Mouse (Mus musculus) v-Abl transformed pro-B cells (cell line): ENCODE measurements around the gene Mgll.

ENCODE experiments used
- in situ Hi-C, 2 experiments: fragments of 400-800 bp; cut with MboI; formaldehyde crosslinking; loops; one replicate each; pipeline ENCODE4 v1.15.1; 2025; ENCODE audit not compliant: unreplicated experiment in 2 of 2

The Mgll gene

GRCm38 (mm10) chr6:88824183-88824582 lies 100.0 kb downstream of the Mgll start:
- in situ Hi-C loops, result no loop called here

- in situ Hi-C loops, result loop anchor here in 1 of 2 experiments (5.0 kb wide), 1 partner anchor 239 kb away; no protein-coding TSS in a partner anchor
Observed at GRCm38 (mm10) chr6:88826088-88826487, 101.9 kb downstream of the Mgll start.

- in situ Hi-C loops, result loop anchor here in 1 of 2 experiments (5.0 kb wide), 1 partner anchor 239 kb away; no protein-coding TSS in a partner anchor
Observed at GRCm38 (mm10) chr6:88826545-88826944, 102.3 kb downstream of the Mgll start.

GRCm38 (mm10) chr6:88826965-88827364 lies 102.8 kb downstream of the Mgll start:
- in situ Hi-C loops, result loop anchor here in 1 of 2 experiments (5.0 kb wide), 1 partner anchor 240 kb away; no protein-coding TSS in a partner anchor

GRCm38 (mm10) chr6:88827395-88828205 lies 103.4 kb downstream of the Mgll start:
- in situ Hi-C loops, result loop anchor here in 1 of 2 experiments (5.0 kb wide), 1 partner anchor 240 kb away; no protein-coding TSS in a partner anchor

GRCm38 (mm10) chr6:88828206-88829009 lies 104.2 kb downstream of the Mgll start:
- in situ Hi-C loops, result loop anchor here in 1 of 2 experiments (5.0 kb wide), 1 partner anchor 241 kb away; no protein-coding TSS in a partner anchor

GRCm38 (mm10) chr6:88829579-88829978 lies 105.4 kb downstream of the Mgll start:
- in situ Hi-C loops, result loop anchor here in 1 of 2 experiments (5.0 kb wide), 1 partner anchor 242 kb away; no protein-coding TSS in a partner anchor

- in situ Hi-C loops, result no loop called here
Observed at GRCm38 (mm10) chr6:88830112-88830702, 106.0 kb downstream of the Mgll start.

GRCm38 (mm10) chr6:88831456-88831855 lies 107.2 kb downstream of the Mgll start:
- in situ Hi-C loops, result no loop called here

- in situ Hi-C loops, result no loop called here
Observed at GRCm38 (mm10) chr6:88832663-88833062, 108.5 kb downstream of the Mgll start.

- in situ Hi-C loops, result no loop called here
Observed at GRCm38 (mm10) chr6:88833340-88834140, 109.3 kb downstream of the Mgll start.

- in situ Hi-C loops, result no loop called here
Observed at GRCm38 (mm10) chr6:88835047-88835446, 110.8 kb downstream of the Mgll start.

GRCm38 (mm10) chr6:88836178-88836819 lies 112.1 kb downstream of the Mgll start:
- in situ Hi-C loops, result no loop called here

GRCm38 (mm10) chr6:88837999-88838398 lies 113.8 kb downstream of the Mgll start:
- in situ Hi-C loops, result no loop called here

- in situ Hi-C loops, result no loop called here
Observed at GRCm38 (mm10) chr6:88838613-88839012, 114.4 kb downstream of the Mgll start.

GRCm38 (mm10) chr6:88839135-88839970 lies 115.1 kb downstream of the Mgll start:
- in situ Hi-C loops, result no loop called here

GRCm38 (mm10) chr6:88840211-88840610 lies 116.0 kb downstream of the Mgll start:
- in situ Hi-C loops, result no loop called here

GRCm38 (mm10) chr6:88840791-88841513 lies 116.7 kb downstream of the Mgll start:
- in situ Hi-C loops, result no loop called here
